Mouse (Mus musculus) midbrain, embryonic 14.5 days (tissue): ENCODE data around the gene Msx2. TPM values are rescaled to one million over a fixed set of nuclear protein-coding genes. Genes with fewer than 3 reads are reported as not detected.
A peak's percentile ranks its signal among the peaks of the same experiment; 100 is the strongest.

Experiments
- ATAC-seq: fragments of 200-750 bp; cut with Nextera tagmentation; 2 replicates; pipeline ENCODE4 v1.8.0; 2017; ENCODE audit warnings: moderate number of reproducible peaks, moderate library complexity; ENCODE audit not compliant: low FRiP score, low TSS enrichment
- DNase-seq: peaks from one replicate; pipeline ENCODE4 v3.0.0-alpha.2; 2015
- H3K27ac ChIP-seq: fragments of 300-500 bp; sonication (generic); replicated peaks from 2 replicates; pipeline ENCODE4 v1.5.1; 2014; ENCODE audit warnings: mild to moderate bottlenecking, low read depth, low read length, moderate library complexity
- H3K27me3 ChIP-seq: fragments of 300-500 bp; sonication (generic); 2 replicates; pipeline ENCODE4 v1.6.1; 2014; ENCODE audit warnings: low read length, control low read depth, mixed read lengths; ENCODE audit not compliant: control insufficient read depth, insufficient read depth
- H3K36me3 ChIP-seq: fragments of 300-500 bp; sonication (generic); 2 replicates; pipeline ENCODE4 v1.6.1; 2014; ENCODE audit warnings: low read length, control low read depth; ENCODE audit not compliant: control insufficient read depth, insufficient read depth
- H3K4me1 ChIP-seq: fragments of 300-500 bp; sonication (generic); 2 replicates; pipeline ENCODE4 v1.6.1; 2014; ENCODE audit warnings: mild to moderate bottlenecking, antibody characterized with exemption, low read length, control low read depth; ENCODE audit not compliant: control insufficient read depth, insufficient read depth
- H3K4me2 ChIP-seq: fragments of 300-500 bp; sonication (generic); 2 replicates; pipeline ENCODE4 v1.6.1; 2014; ENCODE audit warnings: mild to moderate bottlenecking, low read length, moderate library complexity
- H3K4me3 ChIP-seq: fragments of 300-500 bp; sonication (generic); replicated peaks from 2 replicates; pipeline ENCODE4 v1.5.1; 2014; ENCODE audit warnings: low read depth, low read length
- H3K9ac ChIP-seq: fragments of 300-500 bp; sonication (generic); replicated peaks from 2 replicates; pipeline ENCODE4 v1.6.1; 2014; ENCODE audit warnings: mild to moderate bottlenecking, low read length, moderate library complexity
- H3K9me3 ChIP-seq: fragments of 300-500 bp; sonication (generic); 2 replicates; pipeline ENCODE4 v1.6.1; 2016; ENCODE audit warnings: low read length, control low read depth, mixed read lengths; ENCODE audit not compliant: control insufficient read depth
- WGBS: fragments of 180-500 bp; shearing (Covaris S2); extraction: QIAGEN DNeasy Blood & Tissue Kit; methylation state at CpG from one replicate; pipeline ENCODE4 v1.1.7; 2014; 5-methylcytosine and 5-hydroxymethylcytosine counted together
- polyA plus RNA-seq: library from polyadenylated mRNA; unstranded; fragments of >200 nt; fragmentation: Nextera tagmentation; extraction: Ambion mirVana; gene quantifications from 2 replicates; pipeline ENCODE4 v1.2.1, GENCODE M21; 2014

The Msx2 gene
- polyA plus RNA-seq, 1 experiment from 2014 or later: 1.5 TPM

GRCm38 (mm10) chr13:53470437-53471151 lies 2.3 kb downstream of the Msx2 start:
- Histone ChIP-seq H3K4me3 (no peak overlapping the region), H3K9ac (no peak overlapping the region), H3K36me3 (no peaks in the 10 kb centered on the region), H3K4me2 (no peak overlapping the region), H3K27ac (no peak overlapping the region), H3K9me3 (no peaks in the 10 kb centered on the region), H3K27me3 (peaks cover 98% of the 10 kb centered on the region), H3K4me1 (peaks cover 9% of the 10 kb centered on the region)
- ATAC-seq: no peak
- WGBS: 5% methylated on average over 9 of the region's 9 CpGs
- DNase-seq: no peak

- no peak for ATAC-seq
- Histone ChIP-seq H3K4me1 (peaks cover 8% of the 10 kb centered on the region), H3K4me3 (no peak overlapping the region), H3K36me3 (no peaks in the 10 kb centered on the region), H3K27me3 (peaks cover 98% of the 10 kb centered on the region), H3K4me2 (no peak overlapping the region), H3K9me3 (no peaks in the 10 kb centered on the region), H3K9ac (no peak overlapping the region), H3K27ac (no peak overlapping the region)
- WGBS: 12% methylated on average over 5 of the region's 5 CpGs
- no peak for DNase-seq
Measured at GRCm38 (mm10) chr13:53469756-53470155, 3.1 kb downstream of the Msx2 start.

- Histone ChIP-seq H3K27me3 (peaks cover 98% of the 10 kb centered on the region), H3K9me3 (no peaks in the 10 kb centered on the region), H3K4me2 (no peak overlapping the region), H3K4me1 (peaks cover 8% of the 10 kb centered on the region), H3K9ac (no peak overlapping the region), H3K4me3 (no peak overlapping the region), H3K36me3 (no peaks in the 10 kb centered on the region), H3K27ac (no peak overlapping the region)
- DNase-seq: peak; percentile 20
- no peak for ATAC-seq
- WGBS: 27% methylated on average over 14 of the region's 14 CpGs
Measured at GRCm38 (mm10) chr13:53468171-53468570, 4.7 kb downstream of the Msx2 start.

- Histone ChIP-seq H3K27ac (no peak overlapping the region), H3K4me3 (no peak overlapping the region), H3K4me2 (no peak overlapping the region), H3K27me3 (peaks cover 98% of the 10 kb centered on the region), H3K4me1 (peaks cover 9% of the 10 kb centered on the region; the same call in 1 of the 2 replicates), H3K36me3 (no peaks in the 10 kb centered on the region), H3K9ac (no peak overlapping the region), H3K9me3 (no peaks in the 10 kb centered on the region)
- WGBS: 3% methylated on average over 18 of the region's 18 CpGs
- ATAC-seq (no peak), DNase-seq (peak; percentile 35)
Measured at GRCm38 (mm10) chr13:53466189-53466866, 6.5 kb downstream of the Msx2 start.

- H3K4me1 ChIP-seq: peaks cover 9% of the 10 kb centered on the region; the same call in 1 of the 2 replicates
- no peak overlapping the region for H3K9ac ChIP-seq
- no peak overlapping the region for H3K27ac ChIP-seq
- H3K9me3 ChIP-seq: no peaks in the 10 kb centered on the region
- WGBS: 1% methylated on average over 26 of the region's 26 CpGs
- DNase-seq (peak; percentile 40), ATAC-seq (no peak)
- H3K27me3 ChIP-seq: peaks cover 98% of the 10 kb centered on the region
- no peak overlapping the region for H3K4me2 ChIP-seq
- H3K36me3 ChIP-seq: no peaks in the 10 kb centered on the region
- no peak overlapping the region for H3K4me3 ChIP-seq
Measured at GRCm38 (mm10) chr13:53465191-53465820, 7.6 kb downstream of the Msx2 start.

GRCm38 (mm10) chr13:53464441-53465001 lies 8.4 kb downstream of the Msx2 start:
- Histone ChIP-seq H3K27ac (no peak overlapping the region), H3K4me3 (no peak overlapping the region), H3K36me3 (no peaks in the 10 kb centered on the region), H3K27me3 (peaks cover 97% of the 10 kb centered on the region), H3K4me1 (peaks cover 9% of the 10 kb centered on the region; the same call in 1 of the 2 replicates), H3K4me2 (peak overlapping the region; percentile 23; the same call in 1 of the 2 replicates), H3K9me3 (no peaks in the 10 kb centered on the region), H3K9ac (no peak overlapping the region)
- peak; percentile 55 for DNase-seq
- ATAC-seq: no peak
- WGBS: 1% methylated on average over 21 of the region's 21 CpGs

- H3K27me3 ChIP-seq: peaks cover 96% of the 10 kb centered on the region
- peaks cover 9% of the 10 kb centered on the region; the same call in 1 of the 2 replicates for H3K4me1 ChIP-seq
- DNase-seq: peak; percentile 51
- H3K4me2 ChIP-seq: peak overlapping the region; percentile 23; the same call in 1 of the 2 replicates
- H3K27ac ChIP-seq: no peak overlapping the region
- H3K9ac ChIP-seq: no peak overlapping the region
- no peaks in the 10 kb centered on the region for H3K36me3 ChIP-seq
- no peak for ATAC-seq
- no peak overlapping the region for H3K4me3 ChIP-seq
- 2% methylated on average over 10 of the region's 10 CpGs for WGBS
- no peaks in the 10 kb centered on the region for H3K9me3 ChIP-seq
Measured at GRCm38 (mm10) chr13:53463946-53464345, 8.9 kb downstream of the Msx2 start.

- H3K4me2 ChIP-seq: peak overlapping the region; percentile 47; the same call in 1 of the 2 replicates
- no peak overlapping the region for H3K4me3 ChIP-seq
- H3K9ac ChIP-seq: no peak overlapping the region
- H3K36me3 ChIP-seq: no peaks in the 10 kb centered on the region
- ATAC-seq: no peak
- peaks cover 9% of the 10 kb centered on the region; the same call in 1 of the 2 replicates for H3K4me1 ChIP-seq
- peak; percentile 21 for DNase-seq
- no peak overlapping the region for H3K27ac ChIP-seq
- WGBS: 1% methylated on average over 7 of the region's 7 CpGs
- no peaks in the 10 kb centered on the region for H3K9me3 ChIP-seq
- peaks cover 92% of the 10 kb centered on the region for H3K27me3 ChIP-seq
Measured at GRCm38 (mm10) chr13:53463037-53463436, 9.8 kb downstream of the Msx2 start.
